Mouse (Mus musculus): Measurements from ENCODE around the gene Ppp1r2. TPM values are rescaled to one million over a fixed set of nuclear protein-coding genes. Genes with fewer than 3 reads are reported as not detected.
A peak's percentile ranks its signal among the peaks of the same experiment; 100 is the strongest.
"Not testable (repeated sequence)": the region's sequence is repeated elsewhere in the genome, so short reads cannot be mapped to it uniquely, and the experiment has no call there.

The Ppp1r2 gene
- polyA plus RNA-seq (2015; fragmentation: Nextera tagmentation; extraction: Ambion mirVana), result 84.6 and 91.6 TPM in 2 replicates

DNA sequence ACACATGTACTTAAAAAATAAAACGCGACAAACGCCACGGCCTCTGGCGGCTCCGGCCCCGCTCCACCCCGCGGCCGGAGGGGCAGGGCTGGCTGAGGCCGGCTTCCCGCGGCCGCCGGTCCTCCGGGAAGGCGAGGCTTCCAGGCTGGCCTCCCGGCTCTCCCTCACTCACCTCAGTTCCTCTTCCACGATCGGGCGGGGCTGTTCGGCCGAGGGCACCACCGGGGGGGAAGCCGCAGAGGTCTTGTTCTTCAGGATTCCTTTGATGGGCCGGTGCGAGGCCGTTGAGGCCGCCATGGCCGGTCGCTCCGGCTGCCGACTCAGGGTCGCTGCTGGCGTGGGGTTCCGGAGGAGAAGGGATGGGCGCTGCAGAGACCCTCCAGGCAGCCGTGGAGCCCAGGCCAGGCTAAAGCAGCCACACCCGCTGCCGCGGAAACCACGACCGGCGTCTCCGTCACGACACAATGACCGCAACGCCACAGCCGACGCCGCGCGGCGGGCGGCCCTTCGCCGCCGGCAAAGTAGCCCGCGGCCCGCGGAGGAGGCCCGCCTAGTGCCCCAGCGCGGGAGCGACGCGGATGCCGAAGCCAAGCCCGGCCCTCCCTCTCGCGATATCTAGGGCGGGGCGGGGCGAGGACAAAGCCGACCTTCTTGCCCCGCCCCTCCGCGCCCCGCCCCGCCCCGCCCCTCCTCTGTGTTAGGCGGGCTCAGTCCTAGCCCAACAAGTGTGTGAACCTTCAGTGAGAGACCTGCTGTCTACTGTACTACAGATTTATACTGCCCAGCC, at the start of gene Ppp1r2:
Gene Ppp1r2, minus strand, starts transcription at position 604 of the 787 bp plus-strand sequence.
- peak; percentile 97 for ATAC-seq (replicated peaks)
- H3K27me3 ChIP-seq (replicated peaks), result no peaks in the 10 kb centered on the region
- WGBS, result under 1% methylated on average over 79 of the region's 83 CpGs

DNA sequence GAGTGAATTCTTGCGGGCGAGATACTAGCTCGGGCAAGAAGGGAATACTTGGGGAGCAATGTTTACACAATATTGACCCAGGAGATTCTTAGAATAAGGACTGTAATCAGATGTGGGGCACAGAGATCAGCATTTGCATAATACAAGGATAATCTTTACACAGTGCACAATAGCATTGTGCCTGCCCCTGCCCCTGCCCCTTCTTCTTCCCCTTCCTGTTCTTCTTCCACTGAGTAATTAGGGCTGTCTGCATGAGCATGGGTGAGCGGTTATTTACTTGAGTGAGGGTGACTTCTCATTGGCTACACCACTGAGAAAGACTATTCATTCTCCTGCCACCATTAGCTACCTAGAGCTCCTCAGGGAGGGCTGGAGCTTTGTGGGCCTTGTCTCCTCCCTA, 46.4 kb upstream of the Ppp1r2 start:
- no peaks in the 10 kb centered on the region for H3K36me3 ChIP-seq (replicated peaks)
- no peaks in the 10 kb centered on the region for H3K9me3 ChIP-seq
- no peak overlapping the region for H3K9ac ChIP-seq
- no peak for ATAC-seq (replicated peaks)
- H3K4me1 ChIP-seq, result peaks cover 2% of the 10 kb centered on the region; the same call in 1 of the 2 replicates
- H3K4me2 ChIP-seq, result no peak overlapping the region
- H3K4me3 ChIP-seq, result no peak overlapping the region
- H3K27ac ChIP-seq, result no peak overlapping the region
- 44% methylated on average over 4 of the region's 4 CpGs for WGBS
- H3K27me3 ChIP-seq (replicated peaks), result no peaks in the 10 kb centered on the region

More for the DNA sequence above, at the start of gene Ppp1r2:
- Histone ChIP-seq H3K4me3 (peak within 1 kb of the TSS; percentile 85), H3K4me2 (peak within 1 kb of the TSS; percentile 55), H3K9ac (peak within 1 kb of the TSS; percentile 97), H3K27ac (peak within 1 kb of the TSS; percentile 87), H3K36me3 (replicated peaks) (no peaks in the 10 kb centered on the region), H3K9me3 (no peaks in the 10 kb centered on the region), H3K4me1 (peaks cover 27% of the 10 kb centered on the region)

DNA sequence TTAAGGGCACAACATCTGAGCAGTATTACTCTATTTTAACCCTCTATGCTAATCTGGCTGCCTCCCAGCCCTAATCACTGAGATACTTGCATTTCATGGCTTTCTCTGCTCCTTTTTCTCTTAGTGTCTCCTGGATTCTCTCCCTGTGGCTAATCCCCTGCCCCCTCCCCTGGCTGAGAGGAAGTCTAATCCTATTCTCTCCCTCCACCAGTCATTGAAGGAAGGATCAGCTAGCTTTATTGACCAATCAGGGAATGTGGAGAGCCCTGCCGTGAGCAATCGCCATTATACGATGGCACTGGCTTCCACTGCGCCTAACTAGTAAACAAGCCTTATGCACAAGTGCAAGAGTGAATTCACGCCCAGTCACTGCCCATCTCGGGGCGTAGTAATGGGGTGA, 45.9 kb upstream of the Ppp1r2 start:
- Histone ChIP-seq H3K27ac (no peak overlapping the region), H3K27me3 (replicated peaks) (no peaks in the 10 kb centered on the region), H3K36me3 (replicated peaks) (no peaks in the 10 kb centered on the region), H3K9me3 (no peaks in the 10 kb centered on the region), H3K4me2 (no peak overlapping the region; the same call in 1 of the 2 replicates), H3K9ac (no peak overlapping the region), H3K4me3 (no peak overlapping the region), H3K4me1 (peaks cover 3% of the 10 kb centered on the region; the same call in 1 of the 2 replicates)
- no peak for ATAC-seq (replicated peaks)
- 31% methylated on average over 7 of the region's 7 CpGs for WGBS

GRCm38 (mm10) chr16:31319723-31320122, 44.6 kb upstream of the Ppp1r2 start:
- 79% methylated on average over 3 of the region's 3 CpGs for WGBS
- ATAC-seq (replicated peaks), result not testable (repeated sequence)

DNA sequence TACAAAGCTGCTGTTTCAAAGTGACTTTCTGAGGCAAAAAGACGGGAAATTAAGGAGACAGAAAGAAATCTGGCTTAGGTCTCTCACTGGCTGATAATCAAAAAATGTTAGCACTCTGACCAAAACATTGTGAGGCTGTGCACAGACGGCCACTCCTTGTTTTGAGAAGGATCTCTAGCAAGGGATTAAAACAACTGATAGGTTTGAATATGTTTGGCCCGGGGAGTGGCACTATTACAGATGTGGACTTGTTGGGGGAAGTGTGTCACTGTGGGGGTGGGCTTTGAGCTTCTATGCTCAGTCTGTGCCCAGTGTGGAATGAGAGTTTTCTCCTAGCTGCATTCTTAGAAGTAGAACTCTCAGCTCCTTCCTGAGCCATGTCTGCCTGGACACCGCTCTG, 44.2 kb upstream of the Ppp1r2 start:
- H3K27me3 ChIP-seq (replicated peaks), result no peaks in the 10 kb centered on the region
- no peaks in the 10 kb centered on the region for H3K36me3 ChIP-seq (replicated peaks)
- H3K4me1 ChIP-seq, result peaks cover 3% of the 10 kb centered on the region; the same call in 1 of the 2 replicates
- 70% methylated on average over 4 of the region's 4 CpGs for WGBS
- H3K9ac ChIP-seq, result no peak overlapping the region
- H3K4me3 ChIP-seq, result no peak overlapping the region
- no peak overlapping the region for H3K27ac ChIP-seq
- ATAC-seq (replicated peaks), result no peak
- no peak overlapping the region for H3K4me2 ChIP-seq
- no peaks in the 10 kb centered on the region for H3K9me3 ChIP-seq

More at GRCm38 (mm10) chr16:31319723-31320122, 44.6 kb upstream of the Ppp1r2 start:
- not testable (repeated sequence) for H3K4me1 ChIP-seq; H3K9me3 ChIP-seq; H3K4me2 ChIP-seq; H3K27ac ChIP-seq; H3K9ac ChIP-seq; H3K36me3 ChIP-seq (replicated peaks); H3K4me3 ChIP-seq; H3K27me3 ChIP-seq (replicated peaks)

DNA sequence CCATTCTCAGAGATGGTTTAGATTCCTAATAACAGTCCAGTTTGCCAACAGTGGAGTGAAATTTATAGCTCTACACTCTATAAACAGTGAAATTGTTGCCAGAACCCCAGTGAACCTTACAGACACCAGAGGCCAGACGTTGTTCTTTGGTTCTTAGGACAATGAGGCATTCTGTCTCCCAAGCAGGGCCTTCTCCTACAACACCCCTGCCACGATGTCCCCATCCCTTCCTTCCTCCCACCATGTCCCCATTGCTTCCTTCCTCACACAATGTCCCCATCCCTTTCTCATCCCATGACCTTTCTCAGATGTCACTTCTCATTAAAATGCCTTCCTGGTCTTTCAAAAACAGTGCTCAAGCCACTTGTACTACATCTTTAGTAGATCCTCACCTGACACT, 43.3 kb upstream of the Ppp1r2 start:
- WGBS, result 80% methylated on average over 2 of the region's 2 CpGs
- H3K27ac ChIP-seq, result no peak overlapping the region
- H3K4me1 ChIP-seq, result peaks cover 3% of the 10 kb centered on the region; the same call in 1 of the 2 replicates
- ATAC-seq (replicated peaks), result no peak
- no peak overlapping the region for H3K4me3 ChIP-seq
- no peaks in the 10 kb centered on the region for H3K9me3 ChIP-seq
- no peak overlapping the region for H3K4me2 ChIP-seq
- no peak overlapping the region for H3K9ac ChIP-seq
- no peaks in the 10 kb centered on the region for H3K27me3 ChIP-seq (replicated peaks)
- no peaks in the 10 kb centered on the region for H3K36me3 ChIP-seq (replicated peaks)

DNA sequence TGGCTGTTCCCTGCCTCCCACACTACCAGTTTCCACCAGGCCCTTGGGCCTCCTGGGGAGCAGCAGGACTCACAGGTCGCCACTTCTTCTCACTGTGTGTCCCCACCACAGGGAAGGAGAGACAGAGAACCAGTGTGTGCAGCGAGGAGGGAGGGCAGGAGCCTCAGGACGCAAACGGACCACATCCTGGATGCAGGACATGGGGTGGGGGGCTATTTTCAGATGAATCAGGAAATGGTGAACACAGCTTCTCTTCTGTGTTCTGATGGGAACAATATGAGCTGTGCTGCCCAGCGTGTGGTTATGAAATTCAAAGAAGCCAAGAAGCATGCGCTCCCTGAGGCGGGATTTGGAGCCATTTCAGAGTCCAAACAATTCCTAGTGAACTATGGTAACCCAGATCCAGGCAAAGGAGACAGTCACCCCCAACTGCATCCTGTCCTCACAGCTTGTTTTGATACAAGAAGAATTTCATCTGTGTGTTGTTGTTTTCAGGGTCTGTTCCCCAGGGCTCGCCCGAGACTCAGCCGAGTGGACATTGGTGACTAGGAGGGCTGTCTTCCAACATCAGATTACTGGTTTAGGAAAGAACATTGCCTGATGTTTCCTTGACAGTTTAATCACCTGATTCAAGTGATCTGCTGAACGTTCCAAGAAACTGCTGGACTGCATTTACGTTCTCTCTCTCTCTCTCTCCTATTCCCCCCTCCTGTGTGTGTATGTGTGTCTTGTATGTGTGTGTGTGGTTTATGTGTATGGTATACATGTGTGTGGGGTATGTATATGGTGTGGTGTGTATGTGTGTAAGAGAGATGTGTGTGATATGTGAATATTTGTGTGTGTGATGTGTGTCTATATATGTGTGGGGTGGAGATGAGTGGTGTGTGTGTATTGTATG, 41.4 kb upstream of the Ppp1r2 start:
- not testable (repeated sequence) for H3K27ac ChIP-seq; H3K4me3 ChIP-seq; H3K36me3 ChIP-seq (replicated peaks); H3K4me2 ChIP-seq; H3K9ac ChIP-seq; H3K4me1 ChIP-seq; H3K27me3 ChIP-seq (replicated peaks); ATAC-seq (replicated peaks); H3K9me3 ChIP-seq
- 65% methylated on average over 12 of the region's 12 CpGs for WGBS

GRCm38 (mm10) chr16:31315294-31315693, 40.2 kb upstream of the Ppp1r2 start:
- H3K4me1 ChIP-seq, result peaks cover 3% of the 10 kb centered on the region; the same call in 1 of the 2 replicates
- H3K4me3 ChIP-seq, result no peak overlapping the region
- H3K27me3 ChIP-seq (replicated peaks), result no peaks in the 10 kb centered on the region
- no peak for ATAC-seq (replicated peaks)
- no peak overlapping the region for H3K9ac ChIP-seq
- H3K36me3 ChIP-seq (replicated peaks), result no peaks in the 10 kb centered on the region
- WGBS, result 85% methylated on average over 4 of the region's 4 CpGs
- no peak overlapping the region; the same call in 1 of the 2 replicates for H3K27ac ChIP-seq
- no peak overlapping the region for H3K4me2 ChIP-seq
- no peaks in the 10 kb centered on the region for H3K9me3 ChIP-seq

- Histone ChIP-seq H3K9ac (no peak within 1 kb of the TSS), H3K9me3 (no peaks in the 10 kb centered on the region), H3K36me3 (replicated peaks) (no peaks in the 10 kb centered on the region), H3K4me1 (peaks cover 3% of the 10 kb centered on the region; the same call in 1 of the 2 replicates), H3K27ac (no peak within 1 kb of the TSS; the same call in 1 of the 2 replicates), H3K4me3 (no peak within 1 kb of the TSS), H3K4me2 (no peak within 1 kb of the TSS), H3K27me3 (replicated peaks) (no peaks in the 10 kb centered on the region)
- ATAC-seq (replicated peaks), result no peak
- 47% methylated on average over 9 of the region's 9 CpGs for WGBS
These were observed 39.6 kb upstream of the Ppp1r2 start, which contains the start of gene Apod for GRCm38 (mm10) chr16:31314497-31315233. TSS of gene Apod (minus strand) at chr16:31314808.

- H3K4me3 ChIP-seq, result no peak overlapping the region
- H3K9me3 ChIP-seq, result no peaks in the 10 kb centered on the region
- no peak overlapping the region for H3K9ac ChIP-seq
- no peak overlapping the region for H3K27ac ChIP-seq
- no peaks in the 10 kb centered on the region for H3K27me3 ChIP-seq (replicated peaks)
- no peaks in the 10 kb centered on the region for H3K36me3 ChIP-seq (replicated peaks)
- H3K4me1 ChIP-seq, result peaks cover 3% of the 10 kb centered on the region; the same call in 1 of the 2 replicates
- 70% methylated on average over 2 of the region's 2 CpGs for WGBS
- no peak for ATAC-seq (replicated peaks)
- H3K4me2 ChIP-seq, result no peak overlapping the region
These were observed 38.5 kb upstream of the Ppp1r2 start for GRCm38 (mm10) chr16:31313611-31314010.

DNA sequence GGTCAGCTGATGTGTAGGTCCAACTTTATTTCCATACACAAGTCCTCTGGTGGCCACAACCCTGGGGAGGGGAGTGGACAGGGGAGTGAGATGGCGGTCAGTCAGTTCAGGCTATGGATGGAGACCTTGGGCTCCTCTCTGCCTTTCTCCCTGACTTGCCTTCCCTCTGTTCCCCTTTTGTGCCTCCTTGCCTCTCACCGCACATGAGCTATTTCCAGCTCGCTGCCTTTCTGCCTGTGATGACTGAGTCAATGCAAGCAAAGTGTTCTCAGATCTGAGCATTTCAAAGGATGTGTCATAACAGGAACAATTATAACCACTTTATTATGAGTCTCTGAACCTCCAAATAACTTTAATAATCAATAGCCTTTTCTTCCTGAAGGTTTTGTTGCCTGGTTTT, 37.2 kb upstream of the Ppp1r2 start:
- WGBS, result 65% methylated on average over 3 of the region's 3 CpGs
- no peaks in the 10 kb centered on the region for H3K9me3 ChIP-seq
- H3K4me3 ChIP-seq, result no peak overlapping the region
- no peaks in the 10 kb centered on the region for H3K27me3 ChIP-seq (replicated peaks)
- ATAC-seq (replicated peaks), result no peak
- H3K4me2 ChIP-seq, result no peak overlapping the region
- H3K36me3 ChIP-seq (replicated peaks), result no peaks in the 10 kb centered on the region
- no peak overlapping the region for H3K27ac ChIP-seq
- peaks cover 3% of the 10 kb centered on the region; the same call in 1 of the 2 replicates for H3K4me1 ChIP-seq
- H3K9ac ChIP-seq, result no peak overlapping the region
